Comparison of ENCODE assay signal across 16 mouse cellular contexts in genomic region chrX:157021851-157022250, GRCm38 (mm10).
"Had no signal": no experiment of that assay in that cellular context is flagged by ENCODE, and none has a peak within 500 bp of the region (broad histone marks: within the 10 kb centered on the region; RNA-seq: fewer than 3 reads in every experiment).

No protein-coding gene starts in this region.

- ATAC-seq: liver, postnatal 0 days had no signal

- H3K9ac ChIP-seq: limb, embryonic 12.5 days; limb, embryonic 15.5 days; liver, embryonic 14.5 days; liver, postnatal 0 days; lung, embryonic 15.5 days had no signal

- H3K4me3 ChIP-seq: limb, embryonic 12.5 days; limb, embryonic 15.5 days; lung, embryonic 15.5 days had no signal

- H3K36me3 ChIP-seq: limb, embryonic 12.5 days; limb, embryonic 15.5 days; lung, embryonic 15.5 days had no signal

- H3K27me3 ChIP-seq: limb, embryonic 12.5 days; limb, embryonic 15.5 days; lung, embryonic 15.5 days had no signal

- H3K4me2 ChIP-seq: limb, embryonic 12.5 days; limb, embryonic 15.5 days; liver, embryonic 11.5 days; lung, embryonic 15.5 days; midbrain, embryonic 11.5 days had no signal

- H3K4me1 ChIP-seq: limb, embryonic 12.5 days; limb, embryonic 15.5 days; lung, embryonic 15.5 days had no signal

- DNase-seq: kidney, adult 8-10 months; kidney, postnatal 4 days; left cerebral cortex, postnatal 4 days; liver, postnatal 0 days; lung, postnatal 10 days; lung, postnatal 4 days; midbrain, embryonic 14.5 days; thymus, adult 2 months; thymus, postnatal 14 days had no signal

- H3K9me3 ChIP-seq: limb, embryonic 12.5 days; limb, embryonic 15.5 days; lung, embryonic 15.5 days had no signal

- H3K27ac ChIP-seq: limb, embryonic 12.5 days; limb, embryonic 15.5 days; liver, embryonic 14.5 days; lung, embryonic 15.5 days; stomach, postnatal 0 days had no signal
